Mouse (Mus musculus) mouse embryonic stem cell (cell line): ENCODE results near the gene Hpf1.

Experiments
- in situ Hi-C, 2 experiments: fragments of 300-500 bp; cut with MboI; formaldehyde crosslinking; loops; 1 replicate in 1 of 2; 3 replicates in 1 of 2; pipeline ENCODE4 v1.14.3; 2019 to 2020; ENCODE audit warnings: low sequenced_read_pairs in 2 of 2, low pct_unique_long_range_greater_than_20kb in 1 of 2, mixed read lengths in 1 of 2; ENCODE audit not compliant: unreplicated experiment in 1 of 2

The Hpf1 gene

GRCm38 (mm10) chr8:60954281-60955014 is 64.2 kb downstream of the Hpf1 start:
- in situ Hi-C loops, result no loop called here

DNA sequence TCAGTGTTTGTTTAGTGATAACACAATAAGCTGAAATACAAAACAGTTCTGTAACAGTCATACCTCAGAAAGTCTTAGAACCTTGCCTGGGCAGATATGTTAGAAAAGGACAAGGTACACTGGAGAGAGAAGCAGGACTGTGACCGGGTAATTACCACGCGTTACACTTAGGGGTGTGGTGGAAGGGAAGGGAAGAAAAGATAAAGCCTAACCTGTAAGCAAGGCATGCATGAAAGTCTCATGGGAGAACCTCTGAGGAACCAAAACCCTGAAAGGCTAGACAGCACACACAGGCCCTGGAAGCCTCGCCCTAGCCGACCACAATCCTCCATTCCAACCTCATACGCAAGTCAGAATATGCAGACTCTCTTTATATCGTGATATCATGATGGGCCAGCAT is 66.6 kb downstream of the Hpf1 start:
- in situ Hi-C loops, result no loop called here
